Mouse (Mus musculus) embryonic facial prominence, embryonic 14.5 days (tissue): ENCODE data around the gene Ttc7b. TPM values are rescaled to one million over a fixed set of nuclear protein-coding genes. Genes with fewer than 3 reads are reported as not detected.

Source experiments
- ATAC-seq: fragments of 200-750 bp; cut with Nextera tagmentation; 2 replicates; pipeline ENCODE4 v1.8.0; 2017; ENCODE audit warnings: low read depth, moderate number of reproducible peaks, moderate TSS enrichment
- DNase-seq: peaks from one replicate; pipeline ENCODE4 v3.0.0-alpha.2; 2015; ENCODE audit warnings: low spot score
- H3K27ac ChIP-seq: fragments of 300-500 bp; sonication (generic); replicated peaks from 2 replicates; pipeline ENCODE4 v1.5.1; 2014; ENCODE audit warnings: low read depth, mild to moderate bottlenecking, low read length, moderate library complexity
- H3K27me3 ChIP-seq: fragments of 300-500 bp; sonication (generic); replicated peaks from 2 replicates; pipeline ENCODE4 v1.6.1; 2014; ENCODE audit warnings: low read length; ENCODE audit not compliant: control insufficient read depth, insufficient read depth
- H3K36me3 ChIP-seq: fragments of 300-500 bp; sonication (generic); 2 replicates; pipeline ENCODE4 v1.6.1; 2014; ENCODE audit warnings: low read length, mixed read lengths; ENCODE audit not compliant: control insufficient read depth, insufficient read depth
- H3K4me1 ChIP-seq: fragments of 300-500 bp; sonication (generic); 2 replicates; pipeline ENCODE4 v1.6.1; 2014; ENCODE audit warnings: antibody characterized with exemption, low read length; ENCODE audit not compliant: control insufficient read depth, insufficient read depth
- H3K4me2 ChIP-seq: fragments of 300-500 bp; sonication (generic); 2 replicates; pipeline ENCODE4 v1.6.1; 2014; ENCODE audit warnings: low read depth, mild to moderate bottlenecking, low read length, moderate library complexity, mixed read lengths
- H3K4me3 ChIP-seq: fragments of 300-500 bp; sonication (generic); 2 replicates; pipeline ENCODE4 v1.5.1; 2014; ENCODE audit warnings: low read depth, mild to moderate bottlenecking, low read length
- H3K9ac ChIP-seq: fragments of 300-500 bp; sonication (generic); 2 replicates; pipeline ENCODE4 v1.6.1; 2014; ENCODE audit warnings: low read depth, mild to moderate bottlenecking, low read length, moderate library complexity, mixed read lengths
- H3K9me3 ChIP-seq: fragments of 300-500 bp; sonication (generic); 2 replicates; pipeline ENCODE4 v1.6.1; 2016; ENCODE audit warnings: low read length; ENCODE audit not compliant: control insufficient read depth
- WGBS: fragments of 180-500 bp; shearing (Covaris S2); extraction: QIAGEN DNeasy Blood & Tissue Kit; methylation state at CpG from one replicate; pipeline ENCODE4 v1.1.7; 2014; 5-methylcytosine and 5-hydroxymethylcytosine counted together
- polyA plus RNA-seq: library from polyadenylated mRNA; unstranded; fragments of >200 nt; fragmentation: Nextera tagmentation; extraction: Ambion mirVana; gene quantifications from 2 replicates; pipeline ENCODE4 v1.2.1, GENCODE M21; 2014

Ttc7b gene
- 6.6 and 6.7 TPM in 2 replicates for polyA plus RNA-seq

DNA sequence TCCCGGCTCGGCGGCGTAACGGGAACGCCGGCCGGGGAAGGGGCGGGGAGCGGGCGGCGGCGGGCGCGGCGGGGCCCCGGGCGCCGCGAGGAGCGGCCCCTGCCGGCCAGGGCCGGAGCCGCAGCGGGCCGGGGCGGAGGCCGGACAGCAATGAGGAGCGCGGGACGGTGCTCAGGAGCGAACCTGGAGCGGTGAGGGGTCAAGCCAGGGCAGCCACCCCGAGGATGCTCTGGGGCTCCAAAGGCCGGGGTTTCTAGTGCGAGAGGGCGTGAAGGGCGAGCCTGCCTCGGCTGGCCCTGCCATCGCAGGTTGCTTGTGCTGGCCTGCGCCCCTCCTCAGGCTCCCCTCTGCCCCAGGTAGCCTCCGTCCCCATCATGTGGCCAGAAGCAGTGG, at the start of gene Ttc7b:
Gene Ttc7b (minus strand): TSS at position 33 of the 393 bp plus-strand sequence.
- Histone ChIP-seq H3K4me1 (peaks cover 6% of the 10 kb centered on the region), H3K36me3 (no peaks in the 10 kb centered on the region), H3K27ac (peak within 1 kb of the TSS; percentile 70), H3K9ac (peak within 1 kb of the TSS; percentile 95), H3K27me3 (no peaks in the 10 kb centered on the region), H3K4me2 (peak within 1 kb of the TSS; percentile 84), H3K4me3 (peak within 1 kb of the TSS; percentile 85), H3K9me3 (no peaks in the 10 kb centered on the region)
- 0% methylated on average over 3 of the region's 42 CpGs for WGBS
- DNase-seq: peak; percentile 27
- ATAC-seq: peak; percentile 86

DNA sequence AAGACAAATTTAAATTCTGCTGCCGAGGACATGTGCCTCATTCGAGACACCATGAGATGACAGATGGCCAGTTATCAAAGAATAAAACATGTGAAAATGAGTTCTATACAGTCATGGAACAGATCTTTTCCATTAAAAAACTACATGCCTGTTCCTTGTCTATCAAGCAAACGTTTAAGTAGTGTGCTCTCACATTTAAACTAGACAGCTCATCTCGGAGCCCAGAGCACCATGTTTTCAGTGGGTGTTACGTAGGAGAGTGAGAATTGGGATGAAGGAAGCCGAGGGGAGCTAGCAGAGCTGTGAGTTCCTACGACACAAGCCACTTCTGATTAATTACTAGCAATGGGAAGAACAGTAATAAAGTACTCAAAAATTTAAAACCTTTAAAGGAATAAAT, 48.2 kb upstream of the Ttc7b start:
- DNase-seq (no peak), ATAC-seq (no peak)
- H3K27ac ChIP-seq: no peak overlapping the region
- H3K4me1 ChIP-seq: no peaks in the 10 kb centered on the region
- no peak overlapping the region for H3K4me2 ChIP-seq
- no peak overlapping the region for H3K9ac ChIP-seq
- no peaks in the 10 kb centered on the region for H3K9me3 ChIP-seq
- 0 out of 2 replicates have a peak, but pooled peaks cover 15% of the 10 kb centered on the region for H3K36me3 ChIP-seq
- 87% methylated on average over 7 of the region's 7 CpGs for WGBS
- H3K27me3 ChIP-seq: no peaks in the 10 kb centered on the region
- H3K4me3 ChIP-seq: no peak overlapping the region

DNA sequence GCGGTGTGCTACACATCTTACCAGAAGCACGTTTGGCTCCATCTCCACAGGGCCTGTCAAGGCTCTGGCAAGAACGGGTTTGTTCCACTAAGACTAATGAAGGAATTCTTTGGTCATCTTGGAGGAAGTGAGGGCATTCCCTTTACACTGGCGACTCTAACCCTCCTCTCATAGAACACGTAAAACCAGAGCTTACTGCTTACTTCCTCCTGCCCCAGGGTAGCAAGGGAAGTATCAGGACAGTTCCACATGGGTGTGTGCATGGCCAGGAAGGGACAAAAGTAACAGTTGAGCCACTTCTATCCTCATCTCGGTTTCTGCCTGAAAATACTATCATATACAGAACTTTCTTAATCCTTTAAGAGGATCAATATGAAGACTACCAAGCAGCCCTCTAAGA, 47.5 kb upstream of the Ttc7b start:
- no peaks in the 10 kb centered on the region for H3K9me3 ChIP-seq
- 74% methylated on average over 6 of the region's 6 CpGs for WGBS
- no peak overlapping the region for H3K9ac ChIP-seq
- DNase-seq: no peak
- no peak overlapping the region for H3K27ac ChIP-seq
- no peak for ATAC-seq
- no peak overlapping the region for H3K4me2 ChIP-seq
- H3K4me1 ChIP-seq: no peaks in the 10 kb centered on the region
- no peak overlapping the region for H3K4me3 ChIP-seq
- H3K36me3 ChIP-seq: 0 out of 2 replicates have a peak, but pooled peaks cover 15% of the 10 kb centered on the region
- H3K27me3 ChIP-seq: no peaks in the 10 kb centered on the region

GRCm38 (mm10) chr12:100567627-100568026, 47.0 kb upstream of the Ttc7b start:
- H3K9me3 ChIP-seq: no peaks in the 10 kb centered on the region
- no peak overlapping the region for H3K4me3 ChIP-seq
- ATAC-seq (no peak), DNase-seq (no peak)
- no peak overlapping the region for H3K27ac ChIP-seq
- no peak overlapping the region for H3K4me2 ChIP-seq
- WGBS: 78% methylated on average over 3 of the region's 3 CpGs
- H3K36me3 ChIP-seq: 0 out of 2 replicates have a peak, but pooled peaks cover 15% of the 10 kb centered on the region
- H3K27me3 ChIP-seq: no peaks in the 10 kb centered on the region
- no peaks in the 10 kb centered on the region for H3K4me1 ChIP-seq
- no peak overlapping the region for H3K9ac ChIP-seq

DNA sequence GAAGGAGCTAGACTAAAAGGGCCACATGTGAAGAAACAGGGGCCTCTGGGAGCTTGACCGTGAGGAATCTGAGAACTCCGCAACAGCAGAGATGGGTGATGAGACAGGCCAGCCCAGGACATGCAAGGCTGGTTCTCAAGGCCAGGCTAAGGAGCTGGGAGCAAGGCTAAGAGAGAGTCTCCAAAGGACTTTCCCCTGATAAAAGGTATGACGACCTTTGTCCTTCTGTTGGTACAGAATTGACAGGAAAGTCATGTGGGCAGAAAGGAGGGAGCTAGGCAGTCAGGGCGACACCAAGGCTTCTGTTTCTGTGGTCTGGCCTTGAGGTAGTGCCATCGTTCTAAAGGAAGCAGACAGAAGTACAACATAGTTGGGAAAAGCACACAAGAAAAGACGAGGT, 33.0 kb upstream of the Ttc7b start:
- H3K9me3 ChIP-seq: no peaks in the 10 kb centered on the region
- 91% methylated on average over 6 of the region's 6 CpGs for WGBS
- DNase-seq: no peak
- no peak overlapping the region for H3K27ac ChIP-seq
- H3K4me1 ChIP-seq: no peaks in the 10 kb centered on the region
- no peak overlapping the region for H3K9ac ChIP-seq
- no peak for ATAC-seq
- no peak overlapping the region for H3K4me2 ChIP-seq
- peaks cover 30% of the 10 kb centered on the region; the same call in 1 of the 2 replicates for H3K36me3 ChIP-seq
- H3K27me3 ChIP-seq: no peaks in the 10 kb centered on the region
- no peak overlapping the region for H3K4me3 ChIP-seq

GRCm38 (mm10) chr12:100551972-100552371, 31.3 kb upstream of the Ttc7b start:
- H3K27ac ChIP-seq: no peak overlapping the region
- no peak for DNase-seq
- peaks cover 25% of the 10 kb centered on the region; the same call in 1 of the 2 replicates for H3K36me3 ChIP-seq
- ATAC-seq: no peak
- H3K9ac ChIP-seq: no peak overlapping the region
- no peak overlapping the region for H3K4me2 ChIP-seq
- no peaks in the 10 kb centered on the region for H3K4me1 ChIP-seq
- WGBS: 89% methylated on average over 1 of the region's 1 CpGs
- H3K4me3 ChIP-seq: no peak overlapping the region
- no peaks in the 10 kb centered on the region for H3K27me3 ChIP-seq
- no peaks in the 10 kb centered on the region for H3K9me3 ChIP-seq

DNA sequence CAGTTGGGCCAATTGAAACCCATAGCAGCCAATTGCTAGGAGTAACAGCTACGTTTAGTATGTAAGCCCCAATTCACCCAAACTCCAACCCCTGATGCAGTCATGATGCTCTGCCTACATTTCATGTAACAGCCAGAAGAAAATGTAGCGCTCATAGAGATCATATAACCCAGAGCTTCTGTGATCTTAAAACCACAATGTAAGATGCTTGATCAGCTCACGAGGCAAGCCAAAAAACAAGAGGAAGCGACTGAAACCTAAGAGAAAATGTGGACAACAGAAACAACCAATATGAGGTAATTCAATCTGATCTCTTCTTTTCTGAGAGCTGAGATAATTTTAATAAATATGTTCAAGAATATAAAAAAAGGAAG, 23.6 kb upstream of the Ttc7b start:
- H3K4me1 ChIP-seq: no peaks in the 10 kb centered on the region
- H3K9ac ChIP-seq: no peak overlapping the region
- no peaks in the 10 kb centered on the region for H3K9me3 ChIP-seq
- H3K4me2 ChIP-seq: no peak overlapping the region
- H3K4me3 ChIP-seq: no peak overlapping the region
- 0 out of 2 replicates have a peak, but pooled peaks cover 5% of the 10 kb centered on the region for H3K36me3 ChIP-seq
- H3K27me3 ChIP-seq: no peaks in the 10 kb centered on the region
- H3K27ac ChIP-seq: no peak overlapping the region
- no peak for DNase-seq
- WGBS: 68% methylated on average over 4 of the region's 4 CpGs
- ATAC-seq: no peak

DNA sequence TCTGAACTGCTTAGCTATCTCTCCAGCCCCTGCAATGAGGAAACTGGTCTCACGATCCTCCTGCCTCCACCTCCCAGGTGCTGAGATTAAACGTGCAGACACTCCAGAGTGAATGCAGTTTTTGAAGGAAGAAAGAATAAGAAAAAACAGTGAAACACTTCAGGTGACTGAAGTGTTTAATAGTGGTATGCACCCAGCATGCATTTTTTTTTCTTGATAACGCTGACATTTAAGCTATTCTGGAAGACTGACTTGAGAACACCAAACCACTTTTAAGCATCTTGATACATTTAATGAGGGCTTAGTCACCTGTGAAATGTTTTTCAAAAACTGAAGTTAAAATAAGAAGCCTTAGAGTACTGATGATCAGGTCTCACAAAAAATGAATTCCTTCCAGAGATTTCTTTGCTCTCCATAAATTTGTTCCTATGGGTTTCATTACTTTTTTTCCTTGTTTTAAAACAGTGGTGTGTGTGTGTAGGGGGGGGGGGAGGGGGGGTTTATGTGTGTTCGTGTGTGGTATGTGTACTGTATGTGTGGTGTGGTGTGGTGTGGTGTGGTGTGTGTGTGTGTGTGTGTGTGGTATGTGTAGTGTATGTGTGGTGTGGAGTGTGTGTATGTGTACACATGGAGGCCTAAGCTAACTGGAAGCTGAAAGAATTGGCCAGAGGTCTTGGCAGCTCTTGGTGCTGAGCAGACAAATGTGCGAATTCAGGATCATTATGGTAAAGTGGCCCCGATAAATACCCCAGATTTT, 23.0 kb upstream of the Ttc7b start:
- Histone ChIP-seq H3K36me3 (0 out of 2 replicates have a peak, but pooled peaks cover 5% of the 10 kb centered on the region), H3K27me3 (no peaks in the 10 kb centered on the region), H3K4me3 (no peak overlapping the region), H3K4me1 (no peaks in the 10 kb centered on the region), H3K9me3 (no peaks in the 10 kb centered on the region), H3K9ac (no peak overlapping the region), H3K4me2 (no peak overlapping the region), H3K27ac (no peak overlapping the region)
- DNase-seq (no peak), ATAC-seq (no peak)
- WGBS: 80% methylated on average over 6 of the region's 6 CpGs

DNA sequence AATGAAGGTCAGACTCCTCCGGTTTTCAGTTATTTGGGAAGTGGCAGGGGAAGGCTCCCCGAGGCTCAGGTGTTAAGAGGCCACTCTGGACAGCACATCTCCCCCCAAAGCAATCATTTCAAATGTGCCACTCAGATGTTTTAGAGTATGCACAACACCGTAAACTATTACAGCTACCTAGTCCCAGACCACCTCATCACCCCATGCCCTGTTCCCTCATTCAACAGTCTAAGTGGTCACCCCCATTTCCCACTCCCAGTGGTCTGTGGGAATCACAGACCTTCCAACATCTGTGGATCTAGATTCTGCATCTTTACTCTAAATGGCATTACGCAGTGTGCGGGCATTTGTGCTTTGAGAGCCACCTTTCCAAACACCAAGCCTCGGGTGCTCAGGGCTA, 21.9 kb upstream of the Ttc7b start:
- Histone ChIP-seq H3K9me3 (no peaks in the 10 kb centered on the region), H3K36me3 (0 out of 2 replicates have a peak, but pooled peaks cover 5% of the 10 kb centered on the region), H3K27me3 (no peaks in the 10 kb centered on the region), H3K4me2 (no peak overlapping the region), H3K4me3 (no peak overlapping the region), H3K9ac (no peak overlapping the region), H3K27ac (no peak overlapping the region), H3K4me1 (no peaks in the 10 kb centered on the region)
- DNase-seq (no peak), ATAC-seq (no peak)
- 85% methylated on average over 6 of the region's 6 CpGs for WGBS
